Mouse (Mus musculus) mouse trophoblast stem cell (cell line): ENCODE results near the gene Olfr523.
"Not testable (repeated sequence)": the region's sequence is repeated elsewhere in the genome, so short reads cannot be mapped to it uniquely, and the experiment has no call there.

Experiments used
- in situ Hi-C, 2 experiments: fragments of 300-500 bp; cut with MseI, MboI; formaldehyde crosslinking; loops; 2 replicates in 1 of 2; 3 replicates in 1 of 2; pipeline ENCODE4 v1.15.1; 2025

The Olfr523 gene

GRCm38 (mm10) chr7:140172936-140173335 lies at the start of gene Olfr523:
TSS of gene Olfr523 (plus strand) at chr7:140173217.
- in situ Hi-C loops, result no loop called here

- in situ Hi-C loops, result no loop called here
Observed at GRCm38 (mm10) chr7:140124382-140124781, 48.6 kb upstream of the Olfr523 start.

GRCm38 (mm10) chr7:140125278-140126021 lies 47.6 kb upstream of the Olfr523 start:
- in situ Hi-C loops, result no loop called here

- in situ Hi-C loops, result no loop called here
Observed at GRCm38 (mm10) chr7:140126022-140126350, 47.0 kb upstream of the Olfr523 start.

- in situ Hi-C loops, result no loop called here
Observed at GRCm38 (mm10) chr7:140126934-140127333, 46.1 kb upstream of the Olfr523 start.

- in situ Hi-C loops, result no loop called here
Observed at GRCm38 (mm10) chr7:140127911-140128310, 45.1 kb upstream of the Olfr523 start.

- in situ Hi-C loops, result not testable (repeated sequence)
Observed at GRCm38 (mm10) chr7:140132184-140132583, 40.8 kb upstream of the Olfr523 start.

GRCm38 (mm10) chr7:140134033-140134432 lies 39.0 kb upstream of the Olfr523 start:
- in situ Hi-C loops, result not testable (repeated sequence)

GRCm38 (mm10) chr7:140135106-140135770 lies 37.8 kb upstream of the Olfr523 start:
- in situ Hi-C loops, result no loop called here

- in situ Hi-C loops, result no loop called here
Observed at GRCm38 (mm10) chr7:140137135-140138020, 35.6 kb upstream of the Olfr523 start, which contains the start of gene Mtg1. TSS of gene Mtg1 (plus strand) at chr7:140137564.

- in situ Hi-C loops, result no loop called here
Observed at GRCm38 (mm10) chr7:140138021-140138310, 35.1 kb upstream of the Olfr523 start.

- in situ Hi-C loops, result loop anchor here (5.0 kb wide), 2 partner anchors 59 to 64 kb away; partner anchors contain the start of gene Caly (in 1 of the 2)
Observed at GRCm38 (mm10) chr7:140141350-140141749, 31.7 kb upstream of the Olfr523 start.

GRCm38 (mm10) chr7:140144550-140144949 lies 28.5 kb upstream of the Olfr523 start:
- in situ Hi-C loops, result loop anchor here (5.0 kb wide), 2 partner anchors 62 to 67 kb away; partner anchors contain the start of gene Caly (in 1 of the 2)

- in situ Hi-C loops, result no loop called here
Observed at GRCm38 (mm10) chr7:140153383-140153782, 19.6 kb upstream of the Olfr523 start.

- in situ Hi-C loops, result no loop called here
Observed at GRCm38 (mm10) chr7:140153829-140154217, 19.2 kb upstream of the Olfr523 start.

GRCm38 (mm10) chr7:140154218-140154927 lies 18.6 kb upstream of the Olfr523 start, which contains the start of gene Sprn:
TSS of gene Sprn (minus strand) at chr7:140154877.
- in situ Hi-C loops, result no loop called here

GRCm38 (mm10) chr7:140160363-140160762 lies 12.7 kb upstream of the Olfr523 start:
- in situ Hi-C loops, result no loop called here

GRCm38 (mm10) chr7:140164664-140165063 lies 8.4 kb upstream of the Olfr523 start, which contains the start of gene Olfr522:
TSS of gene Olfr522 (minus strand) at chr7:140164764.
- in situ Hi-C loops, result no loop called here

- in situ Hi-C loops, result no loop called here
Observed at GRCm38 (mm10) chr7:140167950-140168349, 5.1 kb upstream of the Olfr523 start.

- in situ Hi-C loops, result no loop called here
Observed at GRCm38 (mm10) chr7:140169386-140169785, 3.6 kb upstream of the Olfr523 start.

GRCm38 (mm10) chr7:140170863-140171262 lies 2.2 kb upstream of the Olfr523 start:
- in situ Hi-C loops, result no loop called here
